Mouse (Mus musculus): Measurements from ENCODE around the gene Gm20388. TPM values are rescaled to one million over a fixed set of nuclear protein-coding genes. Genes with fewer than 3 reads are reported as not detected.

Gene Gm20388
- polyA plus RNA-seq, 1 experiment from 2014 or later: not detected

- peaks cover 50% of the 10 kb centered on the region for H3K4me1 ChIP-seq
- 84% methylated on average over 11 of the region's 11 CpGs for WGBS
- no peak overlapping the region for H3K27ac ChIP-seq (replicated peaks)
- H3K4me3 ChIP-seq: no peak overlapping the region
- no peaks in the 10 kb centered on the region for H3K9me3 ChIP-seq
- ATAC-seq (ENCODE audit: extremely low read depth, insufficient number of reproducible peaks, low FRiP score, low TSS enrichment): no peak
- no peaks in the 10 kb centered on the region for H3K27me3 ChIP-seq (replicated peaks)
- H3K4me2 ChIP-seq: no peak overlapping the region
- no peaks in the 10 kb centered on the region for H3K36me3 ChIP-seq
- no peak overlapping the region for H3K9ac ChIP-seq
Observed at GRCm38 (mm10) chr8:120478754-120479153, 568.1 kb downstream of the Gm20388 start.

- H3K9me3 ChIP-seq: no peaks in the 10 kb centered on the region
- H3K27me3 ChIP-seq (replicated peaks): no peaks in the 10 kb centered on the region
- no peak overlapping the region for H3K4me3 ChIP-seq
- peaks cover 50% of the 10 kb centered on the region for H3K4me1 ChIP-seq
- H3K36me3 ChIP-seq: no peaks in the 10 kb centered on the region
- no peak overlapping the region for H3K27ac ChIP-seq (replicated peaks)
- no peak overlapping the region for H3K4me2 ChIP-seq
- WGBS: 74% methylated on average over 4 of the region's 4 CpGs
- no peak for ATAC-seq (ENCODE audit: extremely low read depth, insufficient number of reproducible peaks, low FRiP score, low TSS enrichment)
- H3K9ac ChIP-seq: no peak overlapping the region
Observed at GRCm38 (mm10) chr8:120479691-120480090, 569.0 kb downstream of the Gm20388 start.

- WGBS: 78% methylated on average over 9 of the region's 9 CpGs
- Histone ChIP-seq H3K27me3 (replicated peaks) (no peaks in the 10 kb centered on the region), H3K4me1 (peaks cover 50% of the 10 kb centered on the region), H3K4me2 (no peak overlapping the region), H3K36me3 (no peaks in the 10 kb centered on the region), H3K4me3 (no peak overlapping the region), H3K27ac (replicated peaks) (no peak overlapping the region), H3K9me3 (no peaks in the 10 kb centered on the region), H3K9ac (no peak overlapping the region)
- ATAC-seq (ENCODE audit: extremely low read depth, insufficient number of reproducible peaks, low FRiP score, low TSS enrichment): no peak
Observed at GRCm38 (mm10) chr8:120482015-120482689, 571.5 kb downstream of the Gm20388 start.

GRCm38 (mm10) chr8:120484460-120484859, 573.8 kb downstream of the Gm20388 start:
- Histone ChIP-seq H3K4me3 (no peak overlapping the region), H3K9ac (peak overlapping the region; percentile 37), H3K27me3 (replicated peaks) (no peaks in the 10 kb centered on the region), H3K9me3 (no peaks in the 10 kb centered on the region), H3K27ac (replicated peaks) (peak overlapping the region; percentile 51), H3K4me1 (peaks cover 46% of the 10 kb centered on the region), H3K4me2 (peak overlapping the region; percentile 2; the same call in 1 of the 2 replicates), H3K36me3 (no peaks in the 10 kb centered on the region)
- no peak for ATAC-seq (ENCODE audit: extremely low read depth, insufficient number of reproducible peaks, low FRiP score, low TSS enrichment)
- WGBS: 54% methylated on average over 6 of the region's 6 CpGs

GRCm38 (mm10) chr8:120485116-120485515, 574.5 kb downstream of the Gm20388 start:
- no peak for ATAC-seq (ENCODE audit: extremely low read depth, insufficient number of reproducible peaks, low FRiP score, low TSS enrichment)
- H3K9me3 ChIP-seq: no peaks in the 10 kb centered on the region
- H3K4me3 ChIP-seq: no peak overlapping the region
- H3K4me1 ChIP-seq: peaks cover 53% of the 10 kb centered on the region
- H3K27ac ChIP-seq (replicated peaks): peak overlapping the region; percentile 51
- 61% methylated on average over 6 of the region's 6 CpGs for WGBS
- H3K9ac ChIP-seq: peak overlapping the region; percentile 37; the same call in 1 of the 2 replicates
- H3K27me3 ChIP-seq (replicated peaks): no peaks in the 10 kb centered on the region
- H3K36me3 ChIP-seq: no peaks in the 10 kb centered on the region
- H3K4me2 ChIP-seq: no peak overlapping the region

GRCm38 (mm10) chr8:120485551-120486476, 575.2 kb downstream of the Gm20388 start:
- Histone ChIP-seq H3K9me3 (no peaks in the 10 kb centered on the region), H3K4me3 (peak overlapping the region; percentile 81), H3K27ac (replicated peaks) (no peak overlapping the region; the same call in 1 of the 2 replicates), H3K36me3 (no peaks in the 10 kb centered on the region), H3K9ac (peak overlapping the region; percentile 95; the same call in 1 of the 2 replicates), H3K4me1 (peaks cover 60% of the 10 kb centered on the region), H3K4me2 (peak overlapping the region; percentile 92), H3K27me3 (replicated peaks) (no peaks in the 10 kb centered on the region)
- ATAC-seq (ENCODE audit: extremely low read depth, insufficient number of reproducible peaks, low FRiP score, low TSS enrichment): no peak
- WGBS: 43% methylated on average over 21 of the region's 21 CpGs

- peaks cover 60% of the 10 kb centered on the region for H3K4me1 ChIP-seq
- peak overlapping the region; percentile 92 for H3K4me2 ChIP-seq
- H3K9me3 ChIP-seq: no peaks in the 10 kb centered on the region
- H3K27ac ChIP-seq (replicated peaks): peak overlapping the region; percentile 97
- H3K27me3 ChIP-seq (replicated peaks): no peaks in the 10 kb centered on the region
- peak overlapping the region; percentile 95 for H3K9ac ChIP-seq
- ATAC-seq (ENCODE audit: extremely low read depth, insufficient number of reproducible peaks, low FRiP score, low TSS enrichment): no peak
- H3K36me3 ChIP-seq: no peaks in the 10 kb centered on the region
- peak overlapping the region; percentile 81 for H3K4me3 ChIP-seq
- 7% methylated on average over 50 of the region's 50 CpGs for WGBS
Observed at GRCm38 (mm10) chr8:120486477-120487376, 576.1 kb downstream of the Gm20388 start.

- peaks cover 65% of the 10 kb centered on the region for H3K4me1 ChIP-seq
Observed at GRCm38 (mm10) chr8:120487377-120487728, 576.7 kb downstream of the Gm20388 start.

GRCm38 (mm10) chr8:120487729-120488510, 577.3 kb downstream of the Gm20388 start:
- Histone ChIP-seq H3K9me3 (no peaks in the 10 kb centered on the region), H3K36me3 (no peaks in the 10 kb centered on the region), H3K27me3 (replicated peaks) (no peaks in the 10 kb centered on the region), H3K4me2 (peak overlapping the region; percentile 92), H3K9ac (peak overlapping the region; percentile 95), H3K4me1 (peaks cover 71% of the 10 kb centered on the region), H3K27ac (replicated peaks) (peak overlapping the region; percentile 97), H3K4me3 (peak overlapping the region; percentile 81)
- under 1% methylated on average over 55 of the region's 55 CpGs for WGBS
- peak; percentile 14; the same call in 1 of the 2 replicates for ATAC-seq (ENCODE audit: extremely low read depth, insufficient number of reproducible peaks, low FRiP score, low TSS enrichment)

More at GRCm38 (mm10) chr8:120487377-120487728, 576.7 kb downstream of the Gm20388 start:
- no peaks in the 10 kb centered on the region for H3K9me3 ChIP-seq
- H3K9ac ChIP-seq: peak overlapping the region; percentile 95
- H3K27ac ChIP-seq (replicated peaks): peak overlapping the region; percentile 97
- H3K27me3 ChIP-seq (replicated peaks): no peaks in the 10 kb centered on the region
- under 1% methylated on average over 21 of the region's 34 CpGs for WGBS
- H3K36me3 ChIP-seq: no peaks in the 10 kb centered on the region
- H3K4me2 ChIP-seq: peak overlapping the region; percentile 92
- peak overlapping the region; percentile 81 for H3K4me3 ChIP-seq
- ATAC-seq (ENCODE audit: extremely low read depth, insufficient number of reproducible peaks, low FRiP score, low TSS enrichment): peak; percentile 9; the same call in 1 of the 2 replicates

- no peaks in the 10 kb centered on the region for H3K9me3 ChIP-seq
- H3K27ac ChIP-seq (replicated peaks): peak overlapping the region; percentile 97
- peaks cover 77% of the 10 kb centered on the region for H3K4me1 ChIP-seq
- under 1% methylated on average over 23 of the region's 25 CpGs for WGBS
- no peaks in the 10 kb centered on the region for H3K27me3 ChIP-seq (replicated peaks)
- no peak for ATAC-seq (ENCODE audit: extremely low read depth, insufficient number of reproducible peaks, low FRiP score, low TSS enrichment)
- H3K9ac ChIP-seq: peak overlapping the region; percentile 95
- peak overlapping the region; percentile 92 for H3K4me2 ChIP-seq
- peak overlapping the region; percentile 81 for H3K4me3 ChIP-seq
- H3K36me3 ChIP-seq: no peaks in the 10 kb centered on the region
Observed at GRCm38 (mm10) chr8:120488636-120489131, 578.0 kb downstream of the Gm20388 start.

All from heart, embryonic 13.5 days (tissue).